Mouse (Mus musculus) bone marrow, adult 2 months (tissue): ENCODE measurements around the gene Inip. TPM values are rescaled to one million over a fixed set of nuclear protein-coding genes. Genes with fewer than 3 reads are reported as not detected.

Experiments
- H3K27ac ChIP-seq: fragments of 200-500 bp; 2 replicates; pipeline ENCODE4 v1.5.1; 2012; ENCODE audit warnings: low read depth, mild to moderate bottlenecking, control low read depth, inconsistent platforms, low read length; ENCODE audit not compliant: control insufficient read depth, poor library complexity, insufficient read depth
- H3K4me1 ChIP-seq: fragments of 200-500 bp; 2 replicates; pipeline ENCODE4 v1.6.1; 2011; ENCODE audit warnings: low read length; ENCODE audit not compliant: control insufficient read depth, insufficient read depth
- H3K4me3 ChIP-seq: fragments of 200-500 bp; replicated peaks from 2 replicates; pipeline ENCODE3; 2011; ENCODE audit warnings: mild to moderate bottlenecking, low read depth, low read length, control low read depth; ENCODE audit not compliant: control insufficient read depth
- CTCF ChIP-seq: fragments of 200-500 bp; IDR thresholded peaks from 2 replicates; pipeline ENCODE4 v1.5.1; 2011; ENCODE audit warnings: low read length, control low read depth; ENCODE audit not compliant: control insufficient read depth, insufficient read depth
- POLR2A ChIP-seq: fragments of 200-500 bp; IDR thresholded peaks from 2 replicates; pipeline ENCODE4 v1.6.1; 2011; ENCODE audit warnings: low read depth, mild to moderate bottlenecking, control low read depth, low read length, borderline replicate concordance; ENCODE audit not compliant: control insufficient read depth
- WGBS: fragments of 180-500 bp; shearing (Covaris S2); methylation state at CpG from one replicate; pipeline ENCODE4 v1.1.7; 2018; 5-methylcytosine and 5-hydroxymethylcytosine counted together
- polyA plus RNA-seq: library from polyadenylated mRNA; stranded (reverse); fragments of >200 nt; gene quantifications from 2 replicates; pipeline ENCODE4 v1.2.4, GENCODE M21; 2011; ENCODE audit warnings: low replicate concordance; ENCODE audit not compliant: missing spikeins, insufficient read depth, insufficient read length

The Inip gene
- polyA plus RNA-seq, 1 experiment, result 27.6 TPM

- TF ChIP-seq CTCF (no peak), POLR2A (no peak)
- H3K4me3 ChIP-seq, result no peak overlapping the region
- H3K27ac ChIP-seq, result peak overlapping the region; percentile 72
- H3K4me1 ChIP-seq, result peaks cover 21% of the 10 kb centered on the region
- 57% methylated on average over 5 of the region's 5 CpGs for WGBS
These were observed 16.4 kb upstream of the Inip start for GRCm38 (mm10) chr4:59817790-59818189.

DNA sequence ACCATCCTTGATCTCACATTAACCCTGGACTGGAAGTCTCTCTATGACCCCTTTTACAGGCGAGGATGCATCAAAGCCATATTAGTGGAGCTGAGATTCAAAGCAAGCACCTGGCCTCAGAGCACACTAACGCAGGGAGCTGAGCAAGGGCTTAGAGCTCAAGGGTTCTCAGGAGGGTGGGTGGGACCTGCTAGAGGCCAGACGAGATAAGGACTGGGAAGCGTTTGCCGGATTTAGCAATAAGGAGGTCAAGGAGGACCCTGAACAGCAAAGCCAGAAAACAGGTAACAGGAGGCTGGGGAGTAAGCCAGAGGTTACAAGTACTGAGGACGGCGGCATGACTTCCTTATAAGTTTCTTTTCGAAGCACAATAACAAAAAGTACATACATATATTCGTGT is 15.1 kb upstream of the Inip start:
- Histone ChIP-seq H3K4me3 (no peak overlapping the region), H3K27ac (no peak overlapping the region), H3K4me1 (peaks cover 18% of the 10 kb centered on the region)
- TF ChIP-seq CTCF (no peak), POLR2A (no peak)
- 57% methylated on average over 9 of the region's 9 CpGs for WGBS

GRCm38 (mm10) chr4:59816016-59816415 is 14.6 kb upstream of the Inip start:
- TF ChIP-seq POLR2A (no peak), CTCF (no peak)
- WGBS, result 42% methylated on average over 5 of the region's 5 CpGs
- H3K27ac ChIP-seq, result no peak overlapping the region
- peaks cover 18% of the 10 kb centered on the region for H3K4me1 ChIP-seq
- H3K4me3 ChIP-seq, result no peak overlapping the region

GRCm38 (mm10) chr4:59815121-59815810 is 13.9 kb upstream of the Inip start:
- H3K27ac ChIP-seq, result peak overlapping the region; percentile 83
- TF ChIP-seq CTCF (no peak), POLR2A (no peak)

GRCm38 (mm10) chr4:59814094-59814493 is 12.7 kb upstream of the Inip start:
- Histone ChIP-seq H3K4me1 (peaks cover 14% of the 10 kb centered on the region), H3K27ac (peak overlapping the region; percentile 18; the same call in 1 of the 2 replicates), H3K4me3 (no peak overlapping the region)
- 53% methylated on average over 7 of the region's 7 CpGs for WGBS
- no peak for TF ChIP-seq CTCF
- no peak for TF ChIP-seq POLR2A

More at GRCm38 (mm10) chr4:59815121-59815810, 13.9 kb upstream of the Inip start:
- 39% methylated on average over 4 of the region's 4 CpGs for WGBS
- Histone ChIP-seq H3K4me3 (no peak overlapping the region), H3K4me1 (peaks cover 18% of the 10 kb centered on the region)

GRCm38 (mm10) chr4:59808396-59808795 is 7.0 kb upstream of the Inip start:
- TF ChIP-seq POLR2A (no peak), CTCF (peak; percentile 55)
- 42% methylated on average over 5 of the region's 5 CpGs for WGBS
- Histone ChIP-seq H3K4me3 (no peak overlapping the region), H3K4me1 (peaks cover 1% of the 10 kb centered on the region; the same call in 1 of the 2 replicates), H3K27ac (no peak overlapping the region)

GRCm38 (mm10) chr4:59807521-59807920 is 6.1 kb upstream of the Inip start:
- Histone ChIP-seq H3K4me3 (no peak overlapping the region), H3K4me1 (peaks cover 3% of the 10 kb centered on the region)

DNA sequence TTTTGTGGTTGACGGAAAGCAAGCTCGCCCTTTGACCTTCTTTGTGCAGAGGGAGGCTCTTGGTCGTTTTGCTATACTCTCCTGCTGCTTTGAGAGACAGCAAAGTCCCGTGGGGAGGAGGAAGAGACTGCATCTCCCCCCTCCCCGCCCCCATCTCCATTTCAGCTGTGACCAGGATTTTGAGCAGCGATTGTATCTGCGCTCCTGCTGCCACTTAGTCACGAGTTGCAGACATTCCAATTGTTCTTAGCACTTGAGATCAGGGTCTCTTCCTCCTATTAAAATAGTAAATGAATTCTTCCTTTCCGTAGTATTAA is 5.4 kb upstream of the Inip start:
- TF ChIP-seq POLR2A, result no peak
- no peak for TF ChIP-seq CTCF
- Histone ChIP-seq H3K4me3 (peak overlapping the region; percentile 97), H3K27ac (peak overlapping the region; percentile 85), H3K4me1 (peaks cover 3% of the 10 kb centered on the region)
- 6% methylated on average over 9 of the region's 9 CpGs for WGBS

More at GRCm38 (mm10) chr4:59807521-59807920, 6.1 kb upstream of the Inip start:
- no peak overlapping the region for H3K27ac ChIP-seq
- no peak for TF ChIP-seq POLR2A
- TF ChIP-seq CTCF, result no peak
- 24% methylated on average over 2 of the region's 2 CpGs for WGBS
